Mouse (Mus musculus): Measurements from ENCODE around the gene Sh3d19. TPM values are rescaled to one million over a fixed set of nuclear protein-coding genes. Genes with fewer than 3 reads are reported as not detected.

Sh3d19 gene
- total RNA-seq, 1 experiment from 2014 or later = 3.9 TPM

- ATAC-seq (replicated peaks; ENCODE audit: low read depth, poor library complexity, severe bottlenecking) = no peak
Observed at GRCm38 (mm10) chr3:86119237-86119932, 148.5 kb downstream of the Sh3d19 start.

- no peak for ATAC-seq (replicated peaks; ENCODE audit: low read depth, poor library complexity, severe bottlenecking)
Observed at GRCm38 (mm10) chr3:86122156-86122555, 151.2 kb downstream of the Sh3d19 start.

- no peak for ATAC-seq (replicated peaks; ENCODE audit: low read depth, poor library complexity, severe bottlenecking)
Observed at GRCm38 (mm10) chr3:86123251-86123746, 152.4 kb downstream of the Sh3d19 start.

GRCm38 (mm10) chr3:86129757-86130156 lies 158.8 kb downstream of the Sh3d19 start:
- ATAC-seq (replicated peaks; ENCODE audit: low read depth, poor library complexity, severe bottlenecking) = peak; percentile 93

- ATAC-seq (replicated peaks; ENCODE audit: low read depth, poor library complexity, severe bottlenecking) = no peak
Observed at GRCm38 (mm10) chr3:86134939-86135638, 164.2 kb downstream of the Sh3d19 start.

- ATAC-seq (replicated peaks; ENCODE audit: low read depth, poor library complexity, severe bottlenecking) = 0 out of 2 replicates have a peak, but pooled peaks have one; percentile 27
Observed at GRCm38 (mm10) chr3:86135886-86136563, 165.1 kb downstream of the Sh3d19 start.

- ATAC-seq (replicated peaks; ENCODE audit: low read depth, poor library complexity, severe bottlenecking) = no peak
Observed at GRCm38 (mm10) chr3:86136936-86137574, 166.1 kb downstream of the Sh3d19 start.

GRCm38 (mm10) chr3:86139660-86140059 lies 168.8 kb downstream of the Sh3d19 start:
- ATAC-seq (replicated peaks; ENCODE audit: low read depth, poor library complexity, severe bottlenecking) = no peak

GRCm38 (mm10) chr3:86141366-86141765 lies 170.5 kb downstream of the Sh3d19 start:
- ATAC-seq (replicated peaks; ENCODE audit: low read depth, poor library complexity, severe bottlenecking) = no peak

- ATAC-seq (replicated peaks; ENCODE audit: low read depth, poor library complexity, severe bottlenecking) = peak; percentile 2; the same call in 1 of the 2 replicates
Observed at GRCm38 (mm10) chr3:86141886-86142262, 171.0 kb downstream of the Sh3d19 start.

GRCm38 (mm10) chr3:86142263-86142933 lies 171.5 kb downstream of the Sh3d19 start, which contains the start of gene Rps3a1:
Gene Rps3a1 (minus strand): TSS chr3:86142702.
- peak; percentile 94 for ATAC-seq (replicated peaks; ENCODE audit: low read depth, poor library complexity, severe bottlenecking)

- peak; percentile 36 for ATAC-seq (replicated peaks; ENCODE audit: low read depth, poor library complexity, severe bottlenecking)
Observed at GRCm38 (mm10) chr3:86142934-86143317, 172.0 kb downstream of the Sh3d19 start.

- ATAC-seq (replicated peaks; ENCODE audit: low read depth, poor library complexity, severe bottlenecking) = no peak
Observed at GRCm38 (mm10) chr3:86143343-86143742, 172.4 kb downstream of the Sh3d19 start.

GRCm38 (mm10) chr3:86149063-86149462 lies 178.2 kb downstream of the Sh3d19 start:
- no peak for ATAC-seq (replicated peaks; ENCODE audit: low read depth, poor library complexity, severe bottlenecking)

- ATAC-seq (replicated peaks; ENCODE audit: low read depth, poor library complexity, severe bottlenecking) = no peak
Observed at GRCm38 (mm10) chr3:86149521-86149920, 178.6 kb downstream of the Sh3d19 start.

GRCm38 (mm10) chr3:86168841-86169425 lies 198.0 kb downstream of the Sh3d19 start:
- peak; percentile 87 for ATAC-seq (replicated peaks; ENCODE audit: low read depth, poor library complexity, severe bottlenecking)

GRCm38 (mm10) chr3:86179714-86180113 lies 208.8 kb downstream of the Sh3d19 start:
- no peak for ATAC-seq (replicated peaks; ENCODE audit: low read depth, poor library complexity, severe bottlenecking)

Data from common myeloid progenitor, adult 5-6 weeks (primary cell).